Mouse (Mus musculus) MEL (cell line): ENCODE results near the gene Ficd. TPM values are rescaled to one million over a fixed set of nuclear protein-coding genes. Genes with fewer than 3 reads are reported as not detected.

ENCODE experiments used
- DNase-seq: peaks from one replicate; pipeline ENCODE4 v3.0.0; 2011; ENCODE audit warnings: low read depth, low spot score
- H3K27ac ChIP-seq: 2 replicates; pipeline ENCODE4 v1.5.1; 2012; ENCODE audit warnings: low read depth, mild to moderate bottlenecking, control low read depth, low read length, moderate library complexity; ENCODE audit not compliant: control insufficient read depth
- H3K27me3 ChIP-seq, 2 experiments: fragments of 150-350 bp in 1 of 2; sonication (generic) in 1 of 2; 2 replicates each; pipeline ENCODE4 v1.6.1; 2012; ENCODE audit warnings: low read length in 2 of 2, mild to moderate bottlenecking in 2 of 2, improper control_type of control experiment in 1 of 2, moderate library complexity in 1 of 2; ENCODE audit not compliant: insufficient read depth in 2 of 2, control insufficient read depth in 1 of 2
- H3K36me3 ChIP-seq, 2 experiments: 2 replicates each; pipeline ENCODE4 v1.6.1; 2012 to 2014; ENCODE audit warnings: low read length in 2 of 2, improper control_type of control experiment in 1 of 2, inconsistent platforms in 1 of 2, mild to moderate bottlenecking in 1 of 2; ENCODE audit not compliant: insufficient read depth in 2 of 2, control insufficient read depth in 1 of 2
- H3K4me1 ChIP-seq, 2 experiments: fragments of 150-350 bp in 1 of 2; sonication (generic) in 1 of 2; 2 replicates each; pipeline ENCODE4 v1.6.1; 2012; ENCODE audit warnings: low read length in 2 of 2, improper control_type of control experiment in 1 of 2, mild to moderate bottlenecking in 1 of 2; ENCODE audit not compliant: insufficient read depth in 2 of 2, control insufficient read depth in 1 of 2
- H3K4me3 ChIP-seq, 2 experiments: fragments of 150-350 bp in 1 of 2; sonication (generic) in 1 of 2; 2 replicates each; pipeline ENCODE4 v1.5.1; 2012; ENCODE audit warnings: low read depth in 2 of 2, low read length in 2 of 2, mild to moderate bottlenecking in 2 of 2, moderate library complexity in 2 of 2, control low read depth in 1 of 2, improper control_type of control experiment in 1 of 2; ENCODE audit not compliant: control insufficient read depth in 1 of 2, insufficient read depth in 1 of 2
- H3K79me2 ChIP-seq: 2 replicates; pipeline ENCODE4 v1.6.1; 2012; ENCODE audit warnings: mild to moderate bottlenecking, low read length, moderate library complexity; ENCODE audit not compliant: control insufficient read depth, poor library complexity, insufficient read depth
- H3K9ac ChIP-seq: 2 replicates; pipeline ENCODE4 v1.6.1; 2012; ENCODE audit warnings: low read depth, mild to moderate bottlenecking, control low read depth, low read length, moderate library complexity; ENCODE audit not compliant: control insufficient read depth, poor library complexity, severe bottlenecking
- H3K9me3 ChIP-seq: fragments of 150-350 bp; sonication (generic); replicated peaks from 2 replicates; pipeline ENCODE4 v1.6.1; 2012; ENCODE audit warnings: mild to moderate bottlenecking, low read length, improper control_type of control experiment, moderate library complexity; ENCODE audit not compliant: insufficient read depth
- BHLHE40 ChIP-seq: IDR thresholded peaks from 2 replicates; pipeline ENCODE4 v1.6.1; 2012; ENCODE audit warnings: low read depth, mild to moderate bottlenecking, inconsistent platforms, low read length, improper control_type of control experiment, borderline replicate concordance
- CHD1 ChIP-seq: IDR thresholded peaks from 2 replicates; pipeline ENCODE4 v1.6.1; 2012; ENCODE audit warnings: low read depth, mild to moderate bottlenecking, inconsistent platforms, low read length, improper control_type of control experiment
- CHD2 ChIP-seq: IDR thresholded peaks from 2 replicates; pipeline ENCODE4 v1.6.1; 2011; ENCODE audit warnings: low read length, improper control_type of control experiment
- E2F4 ChIP-seq: IDR thresholded peaks from 2 replicates; pipeline ENCODE4 v1.6.1; 2011; ENCODE audit warnings: low read depth, low read length, improper control_type of control experiment, borderline replicate concordance
- MXI1 ChIP-seq: IDR thresholded peaks from 2 replicates; pipeline ENCODE4 v1.6.1; 2011; ENCODE audit warnings: mild to moderate bottlenecking, low read depth, low read length, improper control_type of control experiment
- MYC ChIP-seq: IDR thresholded peaks from 2 replicates; pipeline ENCODE4 v1.6.1; 2011; ENCODE audit warnings: low read depth, mild to moderate bottlenecking, low read length, improper control_type of control experiment, moderate library complexity
- NELFE ChIP-seq: IDR thresholded peaks from 2 replicates; pipeline ENCODE4 v1.6.1; 2011; ENCODE audit warnings: low read depth, low read length, improper control_type of control experiment
- POLR2A ChIP-seq, 2 experiments: IDR thresholded peaks; 2 replicates each; pipeline ENCODE4 v1.6.1; 2011 to 2012; ENCODE audit warnings: low read length in 2 of 2, mild to moderate bottlenecking in 2 of 2, control low read depth in 1 of 2, improper control_type of control experiment in 1 of 2, low read depth in 1 of 2, moderate library complexity in 1 of 2; ENCODE audit not compliant: control insufficient read depth in 1 of 2, insufficient read depth in 1 of 2, poor library complexity in 1 of 2
- RAD21 ChIP-seq: IDR thresholded peaks from 2 replicates; pipeline ENCODE4 v1.6.1; 2011; ENCODE audit warnings: mild to moderate bottlenecking, low read depth, low read length, improper control_type of control experiment
- RCOR1 ChIP-seq: IDR thresholded peaks from 2 replicates; pipeline ENCODE4 v1.6.1; 2012; ENCODE audit warnings: low read depth, mild to moderate bottlenecking, inconsistent platforms, low read length, improper control_type of control experiment
- TAL1 ChIP-seq: IDR thresholded peaks from 2 replicates; pipeline ENCODE4 v1.6.1; 2012; ENCODE audit warnings: mild to moderate bottlenecking, inconsistent platforms, low read length, moderate library complexity, mixed read lengths
- TBP ChIP-seq: IDR thresholded peaks from 2 replicates; pipeline ENCODE4 v1.8.0; 2011; ENCODE audit warnings: low read depth, low read length, improper control_type of control experiment
- TCF12 ChIP-seq: IDR thresholded peaks from 2 replicates; pipeline ENCODE4 v1.6.1; 2014; ENCODE audit warnings: low read depth, mild to moderate bottlenecking, inconsistent platforms, low read length, improper control_type of control experiment, moderate library complexity
- UBTF ChIP-seq: IDR thresholded peaks from 2 replicates; pipeline ENCODE4 v1.6.1; 2012; ENCODE audit warnings: low read depth, mild to moderate bottlenecking, inconsistent platforms, low read length, improper control_type of control experiment, moderate library complexity, borderline replicate concordance; ENCODE audit not compliant: insufficient read depth
- USF1 ChIP-seq: IDR thresholded peaks from 2 replicates; pipeline ENCODE4 v1.6.1; 2014; ENCODE audit warnings: low read depth, mild to moderate bottlenecking, inconsistent platforms, low read length, improper control_type of control experiment, moderate library complexity
- USF2 ChIP-seq, 2 experiments: IDR thresholded peaks; 2 replicates each; pipeline ENCODE4 v1.6.1; 2011 to 2012; ENCODE audit warnings: improper control_type of control experiment in 2 of 2, low read length in 2 of 2, borderline replicate concordance in 1 of 2, inconsistent platforms in 1 of 2, low read depth in 1 of 2, mild to moderate bottlenecking in 1 of 2; ENCODE audit not compliant: insufficient read depth in 1 of 2
- ZMIZ1 ChIP-seq: IDR thresholded peaks from 2 replicates; pipeline ENCODE4 v1.6.1; 2012; ENCODE audit warnings: low read depth, mild to moderate bottlenecking, inconsistent platforms, low read length, improper control_type of control experiment, moderate library complexity
- ZNF384 ChIP-seq: IDR thresholded peaks from 2 replicates; pipeline ENCODE4 v1.6.1; 2012; ENCODE audit warnings: low read depth, mild to moderate bottlenecking, inconsistent platforms, low read length, improper control_type of control experiment
- polyA plus RNA-seq, 2 experiments: library from polyadenylated mRNA; stranded (reverse) in 1 of 2; unstranded in 1 of 2; fragments of >175 nt in 1 of 2; fragments of >200 nt in 1 of 2; gene quantifications; 2 replicates each; pipeline versions ENCODE4 v1.2.1 to v1.2.4; 2012; ENCODE audit warnings: low replicate concordance in 2 of 2, low read depth in 1 of 2; ENCODE audit not compliant: insufficient read length in 2 of 2, insufficient read depth in 1 of 2, missing spikeins in 1 of 2
- total RNA-seq: library from RNA; depleted of rRNA; stranded (reverse); fragments of 300-350 nt; gene quantifications from 2 replicates; pipeline ENCODE4 v1.2.3, GENCODE M21; 2012

Gene Ficd
- total and polyA plus RNA-seq, 3 experiments, result 2.5 to 2.7 TPM; not detected in 1

DNA sequence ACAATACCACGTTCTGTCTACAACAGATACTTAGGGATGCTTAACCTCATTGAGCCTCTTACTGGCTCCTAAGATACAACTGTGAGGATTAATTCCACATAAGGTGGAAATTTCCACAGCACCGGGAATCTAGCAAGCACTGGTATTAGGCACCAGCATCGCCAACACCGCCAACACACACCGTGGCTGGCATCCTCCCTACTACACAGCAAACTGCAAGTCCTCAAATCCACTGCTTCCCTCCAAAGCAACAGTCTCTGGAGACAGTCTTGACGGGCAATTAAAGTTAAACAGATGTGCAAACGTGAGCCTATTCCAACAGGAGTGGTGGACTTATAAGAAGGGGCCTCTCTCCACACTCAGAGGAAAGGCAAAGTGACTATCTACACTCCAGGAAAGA, 45.7 kb downstream of the Ficd start:
- TF ChIP-seq RCOR1 (no peak), NELFE (no peak), ZMIZ1 (no peak), USF2 (IDR thresholded peaks at IDR 0.05; ENCODE audit: borderline replicate concordance in 1 of 2, insufficient read depth in 1 of 2, low read depth in 1 of 2, low read length in 2 of 2) (no peak), CHD2 (no peak), MXI1 (no peak), CHD1 (no peak)
- no peak overlapping the region for H3K4me3 ChIP-seq
- H3K27me3 ChIP-seq, result no peaks in the 10 kb centered on the region
- H3K36me3 ChIP-seq, result no peaks in the 10 kb centered on the region
- H3K9me3 ChIP-seq, result no peaks in the 10 kb centered on the region
- no peaks in the 10 kb centered on the region for H3K4me1 ChIP-seq
- no peak overlapping the region for H3K9ac ChIP-seq
- H3K79me2 ChIP-seq, result no peaks in the 10 kb centered on the region
- DNase-seq, result no peak
- H3K27ac ChIP-seq, result no peak overlapping the region

- Histone ChIP-seq H3K79me2 (no peaks in the 10 kb centered on the region), H3K9me3 (no peaks in the 10 kb centered on the region), H3K9ac (no peak overlapping the region), H3K27ac (no peak overlapping the region), H3K4me1 (no peaks in the 10 kb centered on the region), H3K36me3 (no peaks in the 10 kb centered on the region), H3K4me3 (no peak overlapping the region), H3K27me3 (no peaks in the 10 kb centered on the region)
- TF ChIP-seq E2F4, result no peak
- no peak for TF ChIP-seq BHLHE40
- TF ChIP-seq UBTF, result no peak
- TF ChIP-seq RAD21, result no peak
- TF ChIP-seq USF1, result no peak
- TF ChIP-seq ZNF384, result peak; percentile 89
- TF ChIP-seq TAL1, result no peak
- DNase-seq, result no peak
Observed at GRCm38 (mm10) chr5:113781875-113782274, 46.3 kb downstream of the Ficd start.

- H3K79me2 ChIP-seq, result no peaks in the 10 kb centered on the region
- no peaks in the 10 kb centered on the region for H3K9me3 ChIP-seq
- no peak overlapping the region for H3K27ac ChIP-seq
- no peaks in the 10 kb centered on the region for H3K27me3 ChIP-seq
- TF ChIP-seq UBTF (no peak), ZNF384 (no peak), TCF12 (no peak), POLR2A (IDR thresholded peaks at IDR 0.05; ENCODE audit: control insufficient read depth in 1 of 2, insufficient read depth in 1 of 2, low read depth in 1 of 2, low read length in 2 of 2, poor library complexity in 1 of 2) (no peak), TBP (no peak), NELFE (no peak), MYC (no peak)
- DNase-seq, result no peak
- no peaks in the 10 kb centered on the region for H3K4me1 ChIP-seq
- H3K36me3 ChIP-seq, result no peaks in the 10 kb centered on the region
- H3K4me3 ChIP-seq, result no peak overlapping the region
- no peak overlapping the region for H3K9ac ChIP-seq
Observed at GRCm38 (mm10) chr5:113782624-113783023, 47.0 kb downstream of the Ficd start.
